Mouse (Mus musculus): ENCODE data around the gene Tssk2. TPM values are rescaled to one million over a fixed set of nuclear protein-coding genes. Genes with fewer than 3 reads are reported as not detected.

Tssk2 gene
- polyA plus RNA-seq, 1 experiment from 2014 or later, result not detected

GRCm38 (mm10) chr16:17949421-17949877, 51.0 kb downstream of the Tssk2 start:
- H3K27ac ChIP-seq (ENCODE audit: low read length), result peak overlapping the region; percentile 63; the same call in 1 of the 2 replicates
- 3% methylated on average over 2 of the region's 2 CpGs for WGBS
- ATAC-seq, result peak; percentile 89
- H3K36me3 ChIP-seq (ENCODE audit: control insufficient read depth, insufficient read depth, low read length), result no peaks in the 10 kb centered on the region
- peaks cover 8% of the 10 kb centered on the region; the same call in 1 of the 2 replicates for H3K4me1 ChIP-seq (ENCODE audit: control insufficient read depth, insufficient read depth, low read length)
- peak overlapping the region; percentile 30; the same call in 1 of the 2 replicates for H3K9ac ChIP-seq (ENCODE audit: low read depth, low read length)
- H3K27me3 ChIP-seq (ENCODE audit: control insufficient read depth, insufficient read depth, low read depth, low read length), result no peaks in the 10 kb centered on the region
- H3K4me3 ChIP-seq (ENCODE audit: low read depth, low read length), result no peak overlapping the region
- no peak overlapping the region for H3K4me2 ChIP-seq (ENCODE audit: low read length)
- H3K9me3 ChIP-seq (replicated peaks; ENCODE audit: control insufficient read depth, low read length, poor library complexity, severe bottlenecking), result no peaks in the 10 kb centered on the region

Other genes with a start within 250 kb of the Tssk2 start
- 47.5 and 47.9 TPM in 2 replicates for gene Med15, start 165.7 kb upstream of the Tssk2 start, polyA plus RNA-seq (2015; fragmentation: Nextera tagmentation; extraction: Ambion mirVana)
- 86.0 and 89.4 TPM in 2 replicates for gene Klhl22, start 139.0 kb upstream of the Tssk2 start, polyA plus RNA-seq (2015; fragmentation: Nextera tagmentation; extraction: Ambion mirVana)
- gene Scarf2, start 101.4 kb upstream of the Tssk2 start, polyA plus RNA-seq (2015; fragmentation: Nextera tagmentation; extraction: Ambion mirVana), result 0.88 and 1.2 TPM in 2 replicates
- gene B830017H08Rik, start 65.5 kb upstream of the Tssk2 start, polyA plus RNA-seq (2015; fragmentation: Nextera tagmentation; extraction: Ambion mirVana), result 3.8 and 4.2 TPM in 2 replicates
- 3.3 and 4.4 TPM in 2 replicates for gene Car15, start 60.3 kb upstream of the Tssk2 start, polyA plus RNA-seq (2015; fragmentation: Nextera tagmentation; extraction: Ambion mirVana)
- gene Gm20518, start 7.0 kb upstream of the Tssk2 start, polyA plus RNA-seq (2015; fragmentation: Nextera tagmentation; extraction: Ambion mirVana), result 0.48 and 0.49 TPM in 2 replicates
- 0.09 TPM in 1 of 2 replicates, not detected in the other for gene Tssk1, start 4.4 kb upstream of the Tssk2 start, polyA plus RNA-seq (2015; fragmentation: Nextera tagmentation; extraction: Ambion mirVana)
- 108 and 113 TPM in 2 replicates for gene Dgcr2, start 75 bp upstream of the Tssk2 start, polyA plus RNA-seq (2015; fragmentation: Nextera tagmentation; extraction: Ambion mirVana)
- gene Ess2, start 12.7 kb downstream of the Tssk2 start, polyA plus RNA-seq (2015; fragmentation: Nextera tagmentation; extraction: Ambion mirVana), result 47.6 and 48.6 TPM in 2 replicates
- gene Gsc2, start 16.4 kb downstream of the Tssk2 start, polyA plus RNA-seq (2015; fragmentation: Nextera tagmentation; extraction: Ambion mirVana), result 0.46 and 1.4 TPM in 2 replicates
- 163 and 179 TPM in 2 replicates for gene Slc25a1, start 29.6 kb downstream of the Tssk2 start, polyA plus RNA-seq (2015; fragmentation: Nextera tagmentation; extraction: Ambion mirVana)
- gene Vpreb2, start 81.8 kb downstream of the Tssk2 start, polyA plus RNA-seq (2015; fragmentation: Nextera tagmentation; extraction: Ambion mirVana), result not detected in 2 replicates
- gene Dgcr6, start 154.2 kb downstream of the Tssk2 start, polyA plus RNA-seq (2015; fragmentation: Nextera tagmentation; extraction: Ambion mirVana), result 155 and 157 TPM in 2 replicates
- gene Prodh, start 191.6 kb downstream of the Tssk2 start, polyA plus RNA-seq (2015; fragmentation: Nextera tagmentation; extraction: Ambion mirVana), result 3.6 and 4.1 TPM in 2 replicates
- gene Rtn4r, start 229.0 kb downstream of the Tssk2 start, polyA plus RNA-seq (2015; fragmentation: Nextera tagmentation; extraction: Ambion mirVana), result 26.6 and 29.7 TPM in 2 replicates

Measured in midbrain, embryonic 16.5 days (tissue).